Mouse (Mus musculus) liver, adult 2 months (tissue): ENCODE measurements around the gene Ptges. TPM values are rescaled to one million over a fixed set of nuclear protein-coding genes. Genes with fewer than 3 reads are reported as not detected.

Source experiments
- DNase-seq: peaks from one replicate; pipeline ENCODE4 v3.0.0-alpha.2; 2011; ENCODE audit warnings: low read depth, low spot score; ENCODE audit errors: extremely low read depth
- H3K27ac ChIP-seq: fragments of 200-500 bp; replicated peaks from 2 replicates; pipeline ENCODE4 v1.5.1; 2012; ENCODE audit warnings: low read depth, mild to moderate bottlenecking, control low read depth, inconsistent platforms, low read length; ENCODE audit not compliant: insufficient read depth
- H3K27me3 ChIP-seq: fragments of 200-500 bp; 2 replicates; pipeline ENCODE4 v1.6.1; 2012; ENCODE audit warnings: mild to moderate bottlenecking, moderate library complexity, low read length, inconsistent platforms; ENCODE audit not compliant: control insufficient read depth, insufficient read depth
- H3K36me3 ChIP-seq: fragments of 200-500 bp; 2 replicates; pipeline ENCODE4 v1.6.1; 2012; ENCODE audit warnings: low read length, inconsistent platforms; ENCODE audit not compliant: control insufficient read depth, insufficient read depth
- H3K4me1 ChIP-seq: fragments of 200-500 bp; 2 replicates; pipeline ENCODE4 v1.6.1; 2011; ENCODE audit warnings: low read length; ENCODE audit not compliant: control insufficient read depth, insufficient read depth
- H3K4me3 ChIP-seq: fragments of 200-500 bp; 2 replicates; pipeline ENCODE4 v1.5.1; 2011; ENCODE audit warnings: low read depth, mild to moderate bottlenecking, control low read depth, low read length, moderate library complexity; ENCODE audit not compliant: insufficient read depth
- H3K79me2 ChIP-seq: fragments of 200-500 bp; 2 replicates; pipeline ENCODE4 v1.6.1; 2012; ENCODE audit warnings: inconsistent platforms, mild to moderate bottlenecking, low read length, moderate library complexity; ENCODE audit not compliant: control insufficient read depth, insufficient read depth
- H3K9ac ChIP-seq: fragments of 200-500 bp; 2 replicates; pipeline ENCODE4 v1.6.1; 2012; ENCODE audit warnings: low read depth, mild to moderate bottlenecking, control low read depth, inconsistent platforms, low read length
- CTCF ChIP-seq: fragments of 200-500 bp; IDR thresholded peaks from 2 replicates; pipeline ENCODE4 v1.5.1; 2011; ENCODE audit warnings: low read depth, low read length, control low read depth
- POLR2A ChIP-seq: fragments of 200-500 bp; IDR thresholded peaks from 2 replicates; pipeline ENCODE4 v1.6.1; 2011; ENCODE audit warnings: low read length, control low read depth; ENCODE audit not compliant: insufficient read depth; ENCODE audit errors: extremely low read depth
- WGBS: fragments of 180-500 bp; shearing (Covaris S2); methylation state at CpG from one replicate; pipeline ENCODE4 v1.1.7; 2018; 5-methylcytosine and 5-hydroxymethylcytosine counted together
- polyA plus RNA-seq: library from polyadenylated mRNA; depleted of rRNA; stranded (reverse); fragments of >200 nt; gene quantifications from 2 replicates; pipeline ENCODE4 v1.2.3, GENCODE M21; 2012
- total RNA-seq: library from RNA; depleted of rRNA; stranded (reverse); fragments of >200 nt; gene quantifications from 2 replicates; pipeline ENCODE4 v1.2.3, GENCODE M21; 2014

Ptges gene
- total and polyA plus RNA-seq, 2 experiments, result 0.09 to 0.17 TPM

DNA sequence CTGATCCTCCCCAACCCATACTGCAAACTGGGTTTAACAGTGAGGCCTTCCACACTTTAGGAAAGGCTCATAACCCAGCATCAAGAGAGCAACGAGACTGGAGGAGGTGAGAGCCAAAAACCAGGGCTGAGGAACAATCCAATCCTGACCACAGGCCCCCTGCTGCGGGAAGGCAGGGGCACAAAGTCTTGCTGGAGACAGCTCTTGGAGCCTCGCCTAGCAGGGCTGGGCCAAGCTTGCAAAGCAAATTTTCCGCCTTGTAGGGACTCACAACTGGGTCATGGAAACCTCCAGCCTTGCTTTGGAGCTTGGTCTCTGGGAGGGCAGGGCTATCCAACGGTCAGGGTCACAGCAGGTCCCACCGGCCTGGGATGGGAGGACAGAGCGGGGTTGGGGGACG, 58.8 kb downstream of the Ptges start:
- TF ChIP-seq POLR2A, result no peak
- TF ChIP-seq CTCF, result no peak
- DNase-seq, result no peak
- Histone ChIP-seq H3K27ac (no peak overlapping the region), H3K9ac (no peak overlapping the region), H3K27me3 (no peaks in the 10 kb centered on the region), H3K4me3 (no peak overlapping the region), H3K4me1 (no peaks in the 10 kb centered on the region), H3K79me2 (no peaks in the 10 kb centered on the region), H3K36me3 (no peaks in the 10 kb centered on the region)
- WGBS, result 73% methylated on average over 8 of the region's 8 CpGs

DNA sequence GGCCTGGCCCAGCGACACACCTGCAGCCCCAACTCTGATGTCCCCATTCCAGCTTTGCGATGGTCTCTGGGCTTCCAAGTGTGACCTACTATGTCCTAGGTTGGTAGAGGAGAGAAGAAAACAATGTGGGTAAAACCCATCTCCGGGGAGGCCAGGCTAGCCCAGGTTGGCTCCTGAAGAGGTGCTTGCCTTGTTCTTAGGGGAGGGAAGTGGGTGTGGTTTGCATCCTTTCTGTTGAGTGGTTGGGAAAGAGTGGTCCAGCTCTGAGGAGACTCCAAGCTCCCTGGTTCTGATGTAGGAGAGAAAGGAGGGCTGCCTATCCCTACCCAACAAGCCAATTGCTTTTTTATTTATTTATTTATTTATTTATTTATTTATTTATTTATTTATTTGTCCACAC, 64.2 kb downstream of the Ptges start:
- TF ChIP-seq CTCF, result no peak
- TF ChIP-seq POLR2A, result no peak
- Histone ChIP-seq H3K4me1 (no peaks in the 10 kb centered on the region), H3K9ac (no peak overlapping the region), H3K36me3 (no peaks in the 10 kb centered on the region), H3K79me2 (no peaks in the 10 kb centered on the region), H3K27me3 (peaks cover 3% of the 10 kb centered on the region; the same call in 1 of the 2 replicates), H3K27ac (no peak overlapping the region), H3K4me3 (no peak overlapping the region)
- 59% methylated on average over 3 of the region's 3 CpGs for WGBS
- DNase-seq, result no peak

DNA sequence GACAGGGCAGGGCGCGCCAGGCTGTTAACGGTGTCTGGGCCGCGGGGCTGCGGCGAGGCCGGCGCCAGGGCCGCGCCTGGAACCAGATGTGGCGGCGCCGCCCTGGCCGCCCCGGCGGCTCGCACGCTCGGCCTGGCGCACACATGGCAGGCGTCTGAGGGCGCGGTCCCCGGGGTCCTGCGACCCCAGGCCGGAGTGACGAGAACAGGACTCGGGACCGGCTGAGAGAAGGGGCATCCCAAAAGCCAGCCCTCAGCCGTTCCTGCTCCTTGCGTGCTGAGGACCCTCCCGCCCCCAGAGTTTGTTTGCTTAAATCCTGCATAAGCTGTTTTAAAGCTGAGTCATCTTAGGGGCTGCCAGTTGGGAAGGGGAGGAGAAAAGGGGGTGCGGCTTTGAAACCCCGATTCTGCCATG, 64.7 kb downstream of the Ptges start:
- no peak overlapping the region for H3K4me3 ChIP-seq
- DNase-seq, result no peak
- peaks cover 3% of the 10 kb centered on the region; the same call in 1 of the 2 replicates for H3K27me3 ChIP-seq

DNA sequence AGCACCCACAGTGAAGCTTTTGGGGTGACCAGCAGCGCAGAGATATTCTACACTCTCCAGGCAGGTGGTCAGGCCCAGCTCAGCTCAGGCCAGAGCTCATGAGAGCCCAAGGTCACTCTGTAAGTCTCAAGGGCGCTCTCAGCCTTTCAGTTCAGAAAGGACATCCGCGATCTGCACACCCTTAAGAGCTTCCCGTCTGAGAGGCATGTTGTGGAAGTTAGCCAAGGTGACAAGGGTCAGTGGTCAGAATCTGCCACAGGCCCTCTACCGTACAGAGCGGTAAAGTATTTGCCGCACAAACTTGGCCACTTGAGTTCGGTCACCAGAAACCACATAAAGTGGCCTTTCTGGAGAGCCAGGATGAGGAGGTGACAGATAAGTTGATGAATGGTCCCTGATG, 66.1 kb downstream of the Ptges start:
- no peak for TF ChIP-seq POLR2A
- no peak for TF ChIP-seq CTCF
- no peaks in the 10 kb centered on the region for H3K4me1 ChIP-seq
- peak; percentile 1 for DNase-seq
- H3K27ac ChIP-seq, result no peak overlapping the region
- 58% methylated on average over 9 of the region's 9 CpGs for WGBS
- no peak overlapping the region for H3K9ac ChIP-seq
- H3K4me3 ChIP-seq, result no peak overlapping the region
- no peaks in the 10 kb centered on the region for H3K79me2 ChIP-seq
- no peaks in the 10 kb centered on the region for H3K36me3 ChIP-seq
- peaks cover 3% of the 10 kb centered on the region; the same call in 1 of the 2 replicates for H3K27me3 ChIP-seq

More for the DNA sequence above, 64.7 kb downstream of the Ptges start:
- Histone ChIP-seq H3K9ac (no peak overlapping the region), H3K4me1 (no peaks in the 10 kb centered on the region), H3K27ac (no peak overlapping the region), H3K79me2 (no peaks in the 10 kb centered on the region), H3K36me3 (no peaks in the 10 kb centered on the region)
- 9% methylated on average over 35 of the region's 35 CpGs for WGBS
- TF ChIP-seq CTCF (no peak), POLR2A (no peak)

DNA sequence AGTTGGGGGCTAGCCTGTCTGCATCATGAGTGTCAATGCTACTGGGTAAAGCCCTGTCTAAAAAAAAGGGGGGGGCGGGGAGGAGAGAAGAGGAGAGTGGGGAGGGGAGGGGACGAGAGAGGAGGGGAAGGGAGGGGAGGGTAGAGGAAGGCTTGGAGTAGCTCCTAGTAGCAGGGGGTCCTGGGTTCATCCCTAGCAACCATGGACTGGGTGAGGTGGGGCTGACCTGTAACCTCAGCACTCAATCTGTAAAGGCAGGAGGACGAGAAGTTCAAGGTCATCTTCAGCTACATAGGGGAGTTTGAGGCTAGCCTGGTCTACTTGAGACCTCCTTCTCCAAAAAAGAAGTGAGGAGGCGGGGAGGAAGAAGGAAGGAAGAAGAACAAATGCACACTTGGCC, 67.6 kb downstream of the Ptges start:
- H3K9ac ChIP-seq, result no peak overlapping the region
- H3K27me3 ChIP-seq, result peaks cover 3% of the 10 kb centered on the region; the same call in 1 of the 2 replicates
- H3K27ac ChIP-seq, result no peak overlapping the region
- no peak overlapping the region for H3K4me3 ChIP-seq
- H3K4me1 ChIP-seq, result no peaks in the 10 kb centered on the region
- 56% methylated on average over 4 of the region's 4 CpGs for WGBS
- TF ChIP-seq CTCF (no peak), POLR2A (no peak)
- DNase-seq, result no peak
- H3K36me3 ChIP-seq, result no peaks in the 10 kb centered on the region
- no peaks in the 10 kb centered on the region for H3K79me2 ChIP-seq

DNA sequence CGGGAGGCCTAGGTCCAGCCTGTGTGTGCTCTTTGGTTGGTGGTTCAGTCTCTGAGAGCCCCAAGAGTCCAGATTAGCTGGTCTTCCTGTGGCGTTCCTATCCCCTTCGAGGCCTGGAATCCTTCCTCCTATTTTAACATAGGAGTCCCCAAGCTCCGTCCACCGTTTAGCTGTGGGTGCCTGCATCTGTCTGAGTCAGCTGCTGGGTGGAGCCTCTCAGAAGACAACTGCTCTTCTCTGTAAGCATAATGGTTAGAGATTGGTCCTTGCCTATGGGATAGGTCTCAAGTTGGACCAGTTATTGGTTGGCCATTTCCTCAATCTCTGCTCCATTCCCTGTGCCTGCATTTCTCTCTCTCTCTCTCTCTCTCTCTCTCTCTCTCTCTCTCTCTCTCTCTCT, 69.9 kb downstream of the Ptges start:
- no peak overlapping the region for H3K4me3 ChIP-seq
- no peak for DNase-seq
- H3K9ac ChIP-seq, result no peak overlapping the region
- no peak overlapping the region for H3K27ac ChIP-seq
- H3K4me1 ChIP-seq, result no peaks in the 10 kb centered on the region
- WGBS, result 78% methylated on average over 5 of the region's 5 CpGs
- TF ChIP-seq POLR2A (no peak), CTCF (no peak)
- H3K27me3 ChIP-seq, result peaks cover 3% of the 10 kb centered on the region; the same call in 1 of the 2 replicates
- H3K79me2 ChIP-seq, result no peaks in the 10 kb centered on the region
- no peaks in the 10 kb centered on the region for H3K36me3 ChIP-seq
